Mouse (Mus musculus) B cell, adult 2 months (primary cell): Measurements from ENCODE around the gene Ctss.

Experiments
- DNase-seq, 2 experiments: peaks; one replicate each; pipeline ENCODE4 v3.0.0; 2022

Ctss gene

DNA sequence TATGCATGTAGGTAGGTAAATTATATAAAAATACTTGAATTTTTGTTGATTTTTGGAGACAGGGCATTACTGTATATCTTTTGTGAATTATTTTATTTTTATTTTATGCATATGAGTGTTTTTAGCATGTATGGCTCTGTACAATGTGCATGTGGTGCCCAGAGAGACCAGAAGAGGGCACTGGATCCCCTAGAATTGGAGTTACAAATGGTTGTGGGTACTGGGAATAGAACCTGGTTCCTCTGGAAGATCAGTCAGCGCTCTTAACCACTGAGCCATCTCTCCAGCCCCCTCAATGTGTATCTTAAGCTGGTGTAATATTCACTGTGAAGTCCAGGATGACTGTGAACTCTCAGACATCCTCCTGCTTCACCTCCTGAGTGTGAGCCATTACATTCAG, 8.3 kb downstream of the Ctss start:
- DNase-seq: no peak

DNA sequence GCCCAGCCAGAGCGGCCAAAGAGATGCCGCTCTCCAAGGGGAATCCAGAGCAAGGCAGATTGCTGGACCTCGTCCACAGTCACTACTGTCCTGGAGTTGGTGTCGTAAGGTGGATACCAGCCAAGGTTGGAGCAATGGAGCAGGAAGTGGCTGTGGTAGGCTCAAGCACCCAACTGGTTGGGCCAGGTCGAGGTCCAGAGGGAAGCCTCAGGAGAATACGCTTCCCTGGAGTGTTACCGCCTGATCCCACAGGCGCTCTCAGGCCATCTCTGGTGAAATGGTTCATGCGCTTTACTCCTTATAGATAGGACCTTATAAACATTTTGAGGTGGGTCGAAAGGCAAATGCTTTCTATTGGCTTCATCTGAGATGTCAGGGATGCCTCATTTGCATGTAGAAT, 12.3 kb downstream of the Ctss start:
- no peak for DNase-seq

DNA sequence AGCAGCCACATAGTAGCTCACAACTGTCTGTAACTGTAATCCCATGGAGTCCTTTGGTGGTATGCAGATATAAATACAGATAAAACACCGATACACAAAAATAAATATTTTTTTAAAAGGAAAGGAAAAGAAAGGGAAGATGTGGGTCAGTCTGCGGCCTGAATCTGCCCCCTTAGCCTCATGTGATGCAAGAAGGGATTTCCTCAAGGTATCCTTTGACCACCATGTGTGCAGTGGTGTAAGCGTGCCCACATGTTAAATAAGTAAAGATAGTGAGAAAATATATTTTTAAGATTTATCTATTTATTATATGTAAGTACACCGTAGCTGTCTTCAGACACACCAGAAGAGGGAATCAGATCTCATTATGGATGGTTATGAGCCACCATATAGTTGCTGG, 13.3 kb downstream of the Ctss start:
- DNase-seq: no peak

DNA sequence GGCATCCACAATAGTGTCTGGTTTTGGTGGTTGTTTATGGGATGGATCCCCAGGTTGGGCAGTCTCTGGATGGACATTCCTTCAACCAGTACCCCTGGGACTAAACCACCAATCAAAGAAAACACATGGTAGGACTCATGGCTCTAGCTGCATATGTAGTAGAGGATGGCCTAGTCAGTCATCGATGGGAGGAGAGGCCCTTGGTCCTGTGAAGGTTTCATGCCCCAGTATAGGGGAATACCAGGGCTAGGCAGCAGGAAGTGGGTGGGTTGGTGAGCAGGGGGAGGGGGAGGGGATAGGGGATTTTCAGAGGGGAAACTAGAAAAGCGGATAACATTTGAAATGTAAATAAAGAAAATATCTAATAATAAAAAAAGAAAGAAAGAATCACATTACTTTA, 14.6 kb downstream of the Ctss start:
- peak; percentile 48 to 60 for DNase-seq

DNA sequence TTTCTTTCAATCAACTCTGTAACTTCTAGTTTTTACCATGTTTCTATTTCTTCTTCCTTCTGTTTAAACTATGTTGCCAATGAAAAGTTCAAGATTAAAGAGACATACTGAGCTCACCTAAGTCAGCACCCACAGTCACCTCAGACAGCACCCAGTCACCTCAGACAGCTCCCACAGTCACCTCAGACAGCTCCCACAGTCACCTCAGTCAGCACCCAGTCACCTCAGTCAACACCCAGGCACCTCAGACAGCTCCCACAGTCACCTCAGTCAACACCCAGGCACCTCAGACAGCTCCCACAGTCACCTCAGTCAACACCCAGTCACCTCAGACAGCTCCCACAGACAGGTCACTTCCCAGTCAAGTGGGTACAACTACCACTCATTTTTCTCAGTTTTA, 15.6 kb downstream of the Ctss start:
- no peak for DNase-seq

DNA sequence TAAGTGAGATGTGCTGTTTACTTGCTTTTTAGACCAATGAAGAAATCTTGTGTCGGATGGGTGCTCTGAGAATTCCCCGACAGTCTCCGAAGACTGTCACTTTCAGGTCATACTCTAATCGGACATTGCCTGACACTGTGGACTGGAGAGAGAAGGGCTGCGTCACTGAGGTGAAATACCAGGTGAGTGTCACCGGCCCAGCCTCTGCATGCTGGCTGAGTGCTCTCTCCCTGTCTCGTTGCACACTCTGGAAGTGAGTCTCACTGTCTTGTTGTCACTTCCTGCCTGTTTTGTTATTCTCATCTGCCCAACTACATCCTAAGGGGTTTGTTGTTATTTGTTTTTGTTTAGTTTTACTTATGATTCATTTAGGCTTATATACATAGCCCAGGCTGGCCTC, 16.4 kb downstream of the Ctss start:
- no peak for DNase-seq

DNA sequence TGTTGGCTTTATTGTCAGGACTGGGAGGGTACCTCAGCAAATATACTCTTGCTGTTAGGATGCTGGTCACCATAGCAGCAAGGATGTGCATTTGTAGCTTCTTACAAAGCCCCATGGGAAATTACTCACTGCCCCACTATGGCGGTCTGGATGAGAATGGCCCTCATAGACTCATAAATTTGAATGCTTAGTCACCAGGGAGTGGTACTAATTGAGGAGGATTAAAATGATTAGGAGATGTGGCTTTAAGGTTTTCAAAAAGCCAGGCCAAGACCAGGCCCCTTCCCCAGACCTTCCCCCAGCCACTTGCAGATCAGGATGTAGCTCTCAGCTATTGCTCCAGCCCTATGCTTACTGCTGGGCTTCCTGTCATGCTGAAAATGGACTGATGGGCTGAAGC, 23.6 kb downstream of the Ctss start:
- no peak for DNase-seq

DNA sequence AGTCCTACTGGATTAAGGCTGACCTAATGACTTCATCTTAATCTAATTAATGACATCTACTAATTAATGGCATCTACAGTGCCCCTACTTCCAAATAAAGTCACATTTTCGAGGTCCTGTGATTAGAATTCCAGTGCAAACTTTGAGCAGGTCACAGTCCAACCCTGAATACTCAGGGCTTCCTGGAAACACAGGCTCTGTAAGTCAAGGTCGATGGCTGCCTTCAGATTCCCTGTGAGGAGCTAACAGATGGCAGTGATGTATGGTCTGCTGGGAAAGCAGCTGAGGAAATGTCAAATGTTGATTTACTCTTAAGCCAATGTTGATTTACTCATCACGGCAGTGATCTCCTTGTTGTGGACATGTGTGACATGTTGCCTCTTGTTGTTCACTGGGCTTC, 27.4 kb downstream of the Ctss start:
- no peak for DNase-seq

DNA sequence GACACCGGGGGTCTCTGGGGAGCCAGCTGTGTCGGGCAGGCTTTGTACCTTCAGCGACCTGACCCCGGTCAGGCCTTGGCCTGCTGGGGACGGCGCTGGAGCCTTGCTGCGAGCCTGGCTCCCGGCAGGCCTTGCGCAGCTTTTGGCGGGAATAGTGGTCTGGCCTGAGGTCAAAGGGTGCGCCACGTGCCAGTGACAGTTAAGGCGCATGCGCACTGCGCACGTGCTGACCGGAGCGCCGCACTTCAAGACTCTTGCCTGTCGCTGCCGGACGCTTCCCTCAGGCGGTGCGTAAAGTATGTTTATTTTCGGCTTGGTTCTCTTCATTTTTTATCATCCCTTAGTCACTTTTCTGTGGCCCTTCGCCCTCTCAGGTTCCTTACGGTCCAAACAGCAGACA, 32.9 kb downstream of the Ctss start, which contains the start of gene Hormad1:
Hormad1 (plus strand) TSS at position 241 of the 400 bp plus-strand sequence.
- no peak for DNase-seq

DNA sequence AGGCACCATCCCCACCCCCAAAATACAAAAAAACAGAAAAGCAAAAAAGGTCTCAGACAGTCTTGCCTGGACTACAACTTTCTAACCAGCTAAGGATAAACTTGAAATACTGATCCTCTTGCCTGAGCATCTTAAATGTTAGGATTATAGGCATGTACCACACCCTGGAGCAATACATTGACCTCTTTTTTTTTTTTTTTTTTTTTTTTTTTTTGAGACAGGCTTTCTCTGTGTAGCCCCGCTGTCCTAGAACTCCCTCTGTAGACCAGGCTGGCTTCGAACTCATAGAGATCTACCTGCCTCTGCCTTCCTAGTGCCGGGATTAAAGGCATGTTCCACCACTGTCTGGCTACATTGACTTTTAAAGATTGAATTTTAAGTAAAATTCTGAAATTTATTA, 34.2 kb downstream of the Ctss start:
- no peak for DNase-seq

DNA sequence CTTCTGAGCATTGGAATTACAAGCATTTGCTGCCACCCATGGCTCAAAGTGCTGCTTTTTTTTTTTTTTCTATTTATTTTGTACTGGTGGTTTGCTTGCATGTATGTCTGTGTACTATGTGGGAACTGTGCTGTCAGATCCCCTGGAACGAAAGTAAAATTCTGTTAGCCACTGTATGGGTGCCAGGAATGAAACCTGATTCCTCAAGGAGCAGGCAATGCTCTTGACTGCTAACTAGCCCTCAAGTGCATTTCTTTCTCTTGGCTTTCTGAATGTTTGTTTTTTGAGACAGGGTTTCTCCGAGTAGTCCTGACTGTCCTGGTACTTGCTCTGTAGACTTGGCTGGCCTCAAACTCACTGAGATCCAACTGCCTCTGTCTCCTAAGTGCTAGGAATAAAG, 35.2 kb downstream of the Ctss start:
- DNase-seq: no peak

DNA sequence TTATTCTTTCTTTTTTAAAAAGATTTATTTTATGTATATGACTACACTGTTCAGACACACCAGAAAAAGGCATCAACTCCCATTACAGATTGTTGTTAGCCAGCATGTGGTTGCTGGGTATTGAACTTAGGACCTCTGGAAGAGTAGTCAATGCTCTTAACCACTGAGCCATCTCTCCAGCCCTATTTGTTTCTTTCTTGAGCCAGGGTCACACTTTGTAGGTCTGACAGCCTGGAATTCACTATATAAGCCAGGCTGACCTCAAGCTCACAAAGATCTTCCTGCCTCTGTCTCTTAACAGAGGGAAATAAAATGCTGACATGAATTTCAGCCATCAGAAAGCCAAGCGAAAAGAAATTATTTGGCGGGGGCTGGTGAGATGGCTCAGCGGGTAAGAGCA, 43.0 kb downstream of the Ctss start:
- no peak for DNase-seq

DNA sequence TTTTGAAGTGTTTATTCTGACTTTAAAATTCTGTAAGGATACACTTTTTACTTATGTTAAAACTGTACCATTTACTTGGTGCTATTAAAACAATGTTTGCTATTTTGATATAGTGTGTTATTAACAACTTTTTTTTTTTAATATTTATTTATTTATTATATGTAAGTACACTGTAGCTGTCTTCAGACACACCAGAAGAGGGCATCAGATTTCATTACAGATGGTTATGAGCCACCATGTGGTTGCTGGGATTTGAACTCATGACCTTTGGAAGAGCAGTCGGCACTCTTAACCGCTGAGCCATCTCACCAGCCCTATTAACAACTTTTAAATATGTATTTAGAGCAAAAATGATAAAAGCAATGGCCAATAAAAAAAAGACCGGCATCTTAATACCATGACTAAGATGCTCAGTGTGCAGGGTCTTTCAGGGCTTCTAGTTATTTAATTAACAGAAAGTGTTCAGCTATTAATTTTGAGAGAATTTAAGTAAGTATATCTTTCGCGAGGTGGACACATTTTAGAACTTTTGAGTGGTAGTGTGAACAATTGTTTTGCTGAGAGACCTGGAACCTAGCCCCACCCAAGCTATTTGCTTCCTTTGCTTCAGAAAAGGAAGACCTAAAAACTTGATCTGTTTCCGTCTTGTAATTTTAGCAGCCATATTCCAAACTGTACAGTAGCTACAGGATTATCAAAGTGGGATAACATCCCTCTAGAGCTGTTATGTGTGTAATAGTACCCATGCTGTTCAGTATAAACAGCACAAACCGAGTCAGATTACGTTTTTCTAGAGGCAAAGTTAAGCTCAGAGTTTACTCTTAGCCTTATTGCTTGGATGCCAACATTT, 61.4 kb downstream of the Ctss start:
- no peak for DNase-seq

DNA sequence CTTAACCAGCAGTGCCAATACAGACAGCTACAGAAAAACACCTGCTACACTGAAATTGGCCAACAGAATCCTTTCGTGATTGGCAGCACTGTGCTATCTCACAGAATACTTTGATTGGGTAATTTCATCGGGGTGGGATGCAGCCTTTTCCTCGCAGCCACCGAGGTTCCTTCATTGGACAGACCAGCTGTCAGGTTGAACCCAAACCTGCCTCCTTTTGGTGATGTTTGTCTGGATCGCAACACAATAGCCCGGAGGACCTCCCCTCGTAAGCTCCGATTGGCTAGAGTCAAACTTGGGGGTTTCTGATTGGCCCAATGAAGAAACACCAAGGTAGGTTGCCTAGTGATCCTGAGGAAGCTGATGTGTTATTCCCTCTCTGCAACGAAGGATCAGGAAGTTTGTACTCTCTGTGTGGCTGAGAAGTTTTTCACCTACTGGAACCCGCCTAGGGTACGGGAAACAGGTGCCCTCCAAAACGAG, 62.1 kb downstream of the Ctss start, which contains the start of gene Golph3l:
Golph3l (plus strand) TSS at position 331 of the 483 bp plus-strand sequence.
- DNase-seq: peak; percentile 85 to 89

DNA sequence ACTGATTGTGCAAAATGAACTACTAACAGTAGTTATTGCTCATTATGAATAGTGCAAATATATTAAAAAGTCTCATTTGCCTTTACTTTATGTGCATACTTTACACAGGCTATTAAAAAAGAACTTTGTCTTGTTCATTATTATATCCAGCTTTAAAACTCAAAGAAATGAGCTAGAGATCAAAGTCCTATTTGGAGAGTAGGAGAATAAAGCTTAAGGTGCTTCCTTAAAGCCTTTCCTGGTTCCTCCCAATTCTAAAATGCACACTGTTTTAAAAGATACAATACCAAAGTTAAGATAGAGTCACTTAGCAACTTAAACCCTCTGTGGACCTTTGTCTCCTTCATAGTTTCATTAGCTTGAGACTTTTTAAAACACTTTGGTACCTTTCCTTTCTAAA, 72.1 kb downstream of the Ctss start:
- no peak for DNase-seq

DNA sequence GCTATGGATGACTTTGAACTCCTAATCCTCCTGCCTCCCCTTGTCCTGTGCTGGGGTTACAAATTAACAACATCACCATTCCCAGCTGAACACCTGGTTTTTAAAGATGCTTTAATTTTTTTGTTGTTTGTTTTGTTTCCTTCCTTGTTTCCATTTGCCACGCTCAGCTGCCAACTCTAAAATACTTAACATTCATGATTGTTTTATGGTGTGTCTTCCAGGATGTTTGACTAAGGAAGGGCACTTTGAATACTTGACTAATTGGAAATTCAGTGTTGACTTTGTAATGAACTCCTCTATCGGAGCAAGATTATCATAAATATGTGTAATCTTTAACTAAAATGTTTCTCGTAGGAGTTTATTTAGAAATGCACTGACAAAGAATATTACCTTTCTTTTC, 74.7 kb downstream of the Ctss start:
- DNase-seq: no peak
